Mouse (Mus musculus) myocyte (in vitro differentiated cells): ENCODE measurements around the gene Ddb1. TPM values are rescaled to one million over a fixed set of nuclear protein-coding genes. Genes with fewer than 3 reads are reported as not detected.
A peak's percentile ranks its signal among the peaks of the same experiment; 100 is the strongest.

Source experiments
- H3K27me3 ChIP-seq: one replicate; pipeline ENCODE4 v1.6.1; 2011; ENCODE audit not compliant: control insufficient read depth, insufficient read depth, insufficient read length
- H3K36me3 ChIP-seq: one replicate; pipeline ENCODE4 v1.6.1; 2011; ENCODE audit not compliant: control insufficient read depth, insufficient read depth
- H3K4me2 ChIP-seq: one replicate; pipeline ENCODE4 v1.6.1; 2011; ENCODE audit warnings: low read depth, control low read depth
- H3K4me3 ChIP-seq: one replicate; pipeline ENCODE4 v1.5.1; 2011; ENCODE audit warnings: mild to moderate bottlenecking, control low read depth, moderate library complexity
- H3K79me2 ChIP-seq: one replicate; pipeline ENCODE4 v1.6.1; 2011; ENCODE audit not compliant: control insufficient read depth, insufficient read depth
- H3ac ChIP-seq: one replicate; pipeline ENCODE4 v1.6.1; 2011; ENCODE audit not compliant: control insufficient read depth, insufficient read length
- CEBPB ChIP-seq: IDR thresholded peaks from 2 replicates; pipeline ENCODE4 v1.6.1; 2011; ENCODE audit warnings: mild to moderate bottlenecking, moderate library complexity; ENCODE audit not compliant: poor library complexity, insufficient read depth, severe bottlenecking
- E2F4 ChIP-seq: IDR thresholded peaks from one replicate; pipeline ENCODE4 v1.6.1; 2011; ENCODE audit warnings: mild to moderate bottlenecking, control low read depth, moderate library complexity; ENCODE audit not compliant: insufficient read depth
- MAX ChIP-seq: IDR thresholded peaks from one replicate; pipeline ENCODE4 v1.6.1; 2011; ENCODE audit warnings: low read depth, mild to moderate bottlenecking, control low read depth
- MYOD1 ChIP-seq, 3 experiments: IDR thresholded peaks; one replicate each; pipeline ENCODE4 v1.6.1; 2011; ENCODE audit warnings: control low read depth in 2 of 3, low read depth in 2 of 3, mild to moderate bottlenecking in 2 of 3, moderate library complexity in 1 of 3; ENCODE audit not compliant: insufficient read length in 2 of 3, control insufficient read depth in 1 of 3
- MYOG ChIP-seq, 3 experiments: IDR thresholded peaks; one replicate each; pipeline ENCODE4 v1.6.1; 2011; ENCODE audit warnings: control low read depth in 2 of 3, low read depth in 2 of 3, mild to moderate bottlenecking in 2 of 3; ENCODE audit not compliant: insufficient read length in 2 of 3, control insufficient read depth in 1 of 3, insufficient read depth in 1 of 3
- POLR2A ChIP-seq: IDR thresholded peaks from one replicate; pipeline ENCODE4 v1.6.1; 2011; ENCODE audit warnings: low read depth, mild to moderate bottlenecking, control low read depth, moderate library complexity; ENCODE audit not compliant: insufficient read length
- POLR2AphosphoS2 ChIP-seq: IDR thresholded peaks from one replicate; pipeline ENCODE4 v1.6.1; 2011; ENCODE audit warnings: low read depth, control low read depth; ENCODE audit not compliant: insufficient read length
- REST ChIP-seq: IDR thresholded peaks from one replicate; pipeline ENCODE4 v1.6.1; 2011; ENCODE audit warnings: mild to moderate bottlenecking, control low read depth, moderate library complexity; ENCODE audit not compliant: insufficient read depth, insufficient read length
- SRF ChIP-seq: IDR thresholded peaks from one replicate; pipeline ENCODE4 v1.6.1; 2011; ENCODE audit warnings: low read depth; ENCODE audit not compliant: control insufficient read depth, insufficient read length
- TCF12 ChIP-seq: IDR thresholded peaks from one replicate; pipeline ENCODE4 v1.6.1; 2011; ENCODE audit warnings: mild to moderate bottlenecking, control low read depth; ENCODE audit not compliant: poor library complexity, insufficient read depth, severe bottlenecking
- TCF3 ChIP-seq: IDR thresholded peaks from one replicate; pipeline ENCODE4 v1.6.1; 2011; ENCODE audit warnings: low read depth, control low read depth; ENCODE audit not compliant: insufficient read length
- USF1 ChIP-seq: IDR thresholded peaks from one replicate; pipeline ENCODE4 v1.6.1; 2011; ENCODE audit warnings: low read depth, mild to moderate bottlenecking, control low read depth, moderate library complexity
- polyA plus RNA-seq: library from polyadenylated mRNA; unstranded; fragments of >200 nt; fragmentation: generic; extraction: Trizol; gene quantifications from one replicate; pipeline ENCODE4 v1.2.1, GENCODE M21; 2012; ENCODE audit warnings: missing spikeins

Ddb1 gene
- polyA plus RNA-seq, 1 experiment, result 571 TPM

GRCm38 (mm10) chr19:10665499-10665898 lies 60.4 kb downstream of the Ddb1 start:
- Histone ChIP-seq H3K4me2 (no peak overlapping the region), H3ac (no peak overlapping the region), H3K79me2 (no peaks in the 10 kb centered on the region), H3K4me3 (no peak overlapping the region), H3K36me3 (no peaks in the 10 kb centered on the region), H3K27me3 (peaks cover 13% of the 10 kb centered on the region)
- TF ChIP-seq USF1, result no peak
- no peak for TF ChIP-seq SRF
- TF ChIP-seq TCF3, result no peak
- TF ChIP-seq MYOG (IDR thresholded peaks at IDR 0.05; ENCODE audit: control insufficient read depth in 1 of 3, insufficient read depth in 1 of 3, insufficient read length in 2 of 3, low read depth in 2 of 3), result no peak
- TF ChIP-seq E2F4, result no peak
- no peak for TF ChIP-seq POLR2AphosphoS2
- TF ChIP-seq CEBPB, result no peak
- TF ChIP-seq MYOD1 (IDR thresholded peaks at IDR 0.05; ENCODE audit: control insufficient read depth in 1 of 3, insufficient read length in 2 of 3, low read depth in 2 of 3), result no peak
- no peak for TF ChIP-seq TCF12
- no peak for TF ChIP-seq MAX
- TF ChIP-seq REST, result no peak
- no peak for TF ChIP-seq POLR2A

GRCm38 (mm10) chr19:10671319-10671718 lies 66.2 kb downstream of the Ddb1 start:
- H3K4me3 ChIP-seq, result no peak overlapping the region
- peaks cover 13% of the 10 kb centered on the region for H3K27me3 ChIP-seq
- no peaks in the 10 kb centered on the region for H3K36me3 ChIP-seq
- TF ChIP-seq SRF (no peak), MAX (no peak), TCF12 (no peak), TCF3 (no peak), E2F4 (no peak), USF1 (no peak), CEBPB (no peak), MYOD1 (IDR thresholded peaks at IDR 0.05; ENCODE audit: control insufficient read depth in 1 of 3, insufficient read length in 2 of 3, low read depth in 2 of 3) (no peak), REST (no peak), POLR2A (no peak), POLR2AphosphoS2 (no peak), MYOG (IDR thresholded peaks at IDR 0.05; ENCODE audit: control insufficient read depth in 1 of 3, insufficient read depth in 1 of 3, insufficient read length in 2 of 3, low read depth in 2 of 3) (no peak)
- no peaks in the 10 kb centered on the region for H3K79me2 ChIP-seq
- H3ac ChIP-seq, result no peak overlapping the region
- no peak overlapping the region for H3K4me2 ChIP-seq

GRCm38 (mm10) chr19:10671854-10672417 lies 66.8 kb downstream of the Ddb1 start:
- no peaks in the 10 kb centered on the region for H3K79me2 ChIP-seq
- H3K36me3 ChIP-seq, result no peaks in the 10 kb centered on the region
- H3ac ChIP-seq, result no peak overlapping the region
- TF ChIP-seq POLR2AphosphoS2 (no peak), MYOD1 (IDR thresholded peaks at IDR 0.05; ENCODE audit: control insufficient read depth in 1 of 3, insufficient read length in 2 of 3, low read depth in 2 of 3) (no peak), SRF (no peak), MAX (no peak), REST (no peak), CEBPB (no peak), POLR2A (no peak), USF1 (no peak), E2F4 (no peak), MYOG (IDR thresholded peaks at IDR 0.05; ENCODE audit: control insufficient read depth in 1 of 3, insufficient read depth in 1 of 3, insufficient read length in 2 of 3, low read depth in 2 of 3) (no peak), TCF12 (no peak), TCF3 (no peak)
- no peak overlapping the region for H3K4me3 ChIP-seq
- H3K4me2 ChIP-seq, result no peak overlapping the region
- peaks cover 13% of the 10 kb centered on the region for H3K27me3 ChIP-seq

- TF ChIP-seq E2F4, result no peak
- TF ChIP-seq MYOG (IDR thresholded peaks at IDR 0.05; ENCODE audit: control insufficient read depth in 1 of 3, insufficient read depth in 1 of 3, insufficient read length in 2 of 3, low read depth in 2 of 3), result peak; percentile 76 to 97 (median 94)
- peak; percentile 68 for TF ChIP-seq TCF12
- no peak for TF ChIP-seq POLR2A
- TF ChIP-seq SRF, result no peak
- no peak for TF ChIP-seq REST
- peak; percentile 92 for TF ChIP-seq TCF3
- peak; percentile 29 to 94 (median 93) for TF ChIP-seq MYOD1 (IDR thresholded peaks at IDR 0.05; ENCODE audit: control insufficient read depth in 1 of 3, insufficient read length in 2 of 3, low read depth in 2 of 3)
- H3ac ChIP-seq, result no peak overlapping the region
- peaks cover 13% of the 10 kb centered on the region for H3K27me3 ChIP-seq
- no peaks in the 10 kb centered on the region for H3K36me3 ChIP-seq
- H3K4me2 ChIP-seq, result peak overlapping the region; percentile 31
- no peaks in the 10 kb centered on the region for H3K79me2 ChIP-seq
- H3K4me3 ChIP-seq, result no peak overlapping the region
These were observed 68.1 kb downstream of the Ddb1 start for GRCm38 (mm10) chr19:10673275-10673674.

- Histone ChIP-seq H3K79me2 (no peaks in the 10 kb centered on the region), H3K27me3 (no peaks in the 10 kb centered on the region), H3K4me3 (no peak overlapping the region), H3K4me2 (no peak overlapping the region), H3K36me3 (no peaks in the 10 kb centered on the region), H3ac (no peak overlapping the region)
- TF ChIP-seq REST (no peak), MYOD1 (IDR thresholded peaks at IDR 0.05; ENCODE audit: control insufficient read depth in 1 of 3, insufficient read length in 2 of 3, low read depth in 2 of 3) (no peak), POLR2A (no peak), TCF3 (no peak), SRF (no peak), E2F4 (no peak), POLR2AphosphoS2 (no peak), USF1 (no peak), TCF12 (no peak), MAX (no peak), CEBPB (no peak), MYOG (IDR thresholded peaks at IDR 0.05; ENCODE audit: control insufficient read depth in 1 of 3, insufficient read depth in 1 of 3, insufficient read length in 2 of 3, low read depth in 2 of 3) (no peak)
These were observed 71.5 kb downstream of the Ddb1 start for GRCm38 (mm10) chr19:10676656-10677055.
